Mouse (Mus musculus) right cerebral cortex, adult 2 months (tissue): Measurements from ENCODE around the gene Efhc1.

Source experiments
- DNase-seq, 2 experiments: peaks; one replicate each; pipeline ENCODE4 v3.0.0; 2021 to 2022; ENCODE audit warnings: low spot score in 2 of 2

Gene Efhc1

DNA sequence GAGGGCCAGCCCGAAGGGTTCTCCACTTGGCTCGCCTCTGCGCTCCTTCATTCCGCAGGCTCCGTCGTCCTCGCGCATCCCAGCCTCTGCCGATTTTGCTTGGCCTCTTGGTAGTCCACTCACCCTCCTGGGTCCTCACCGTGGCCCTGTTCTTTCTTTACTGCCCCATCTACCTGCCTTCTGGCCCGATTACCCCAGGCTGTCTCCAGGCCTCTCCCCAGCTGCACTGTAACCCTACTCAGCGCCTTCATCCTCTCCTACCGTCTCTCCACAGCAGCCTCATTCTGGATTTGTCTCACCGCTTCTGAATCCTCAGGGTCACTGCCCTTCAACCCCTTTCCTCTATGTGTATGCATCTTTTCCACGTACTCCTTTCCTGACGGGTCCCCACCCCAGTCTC, 373 bp downstream of the Efhc1 start:
- no peak for DNase-seq

DNA sequence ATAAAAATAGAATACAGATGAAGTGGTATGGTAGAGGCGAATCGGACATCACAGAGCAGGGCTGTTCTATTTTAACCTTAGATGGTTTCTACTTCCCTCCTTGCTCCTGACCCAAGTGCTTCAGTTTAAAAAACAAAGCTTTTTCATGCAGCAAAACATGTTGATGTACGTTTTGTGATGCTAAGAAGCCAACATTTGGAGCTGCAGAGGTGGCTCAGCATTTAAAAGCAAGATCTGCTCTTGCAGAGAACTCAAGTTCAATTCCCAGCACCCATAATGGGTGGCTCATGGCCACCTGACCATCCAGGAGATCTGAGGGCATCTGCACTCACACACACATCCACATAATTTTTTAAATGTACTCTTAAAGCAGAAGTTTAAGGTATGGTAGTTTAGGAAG, 3.5 kb downstream of the Efhc1 start:
- no peak for DNase-seq

GRCm38 (mm10) chr1:20969642-20970041, 18.2 kb downstream of the Efhc1 start:
- DNase-seq: no peak

- DNase-seq: no peak
Measured at GRCm38 (mm10) chr1:20973389-20973788, 22.0 kb downstream of the Efhc1 start.

GRCm38 (mm10) chr1:20974341-20975135, 23.1 kb downstream of the Efhc1 start:
- no peak for DNase-seq

GRCm38 (mm10) chr1:20980553-20980952, 29.1 kb downstream of the Efhc1 start:
- DNase-seq: no peak

DNA sequence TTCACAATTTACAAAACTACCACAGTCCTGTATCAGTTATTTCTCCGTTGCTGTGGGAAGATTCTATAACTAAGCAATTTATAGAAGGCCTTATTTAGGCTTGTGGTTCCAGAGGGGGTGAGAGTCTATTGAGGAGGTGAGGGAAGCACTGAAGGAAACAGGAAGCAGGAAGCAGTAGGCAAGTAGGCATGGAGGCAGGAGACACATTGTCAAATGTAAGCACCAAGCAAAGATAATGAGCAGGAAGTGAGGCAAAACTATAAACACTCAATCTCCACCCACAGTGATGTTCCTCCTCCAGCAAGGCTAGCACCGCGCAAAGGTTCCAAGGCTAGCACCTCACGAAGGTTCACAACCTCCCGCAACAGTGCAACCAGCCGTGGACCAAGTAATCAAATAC, 30.3 kb downstream of the Efhc1 start:
- no peak for DNase-seq

- no peak for DNase-seq
Measured at GRCm38 (mm10) chr1:20984103-20984502, 32.7 kb downstream of the Efhc1 start.

DNA sequence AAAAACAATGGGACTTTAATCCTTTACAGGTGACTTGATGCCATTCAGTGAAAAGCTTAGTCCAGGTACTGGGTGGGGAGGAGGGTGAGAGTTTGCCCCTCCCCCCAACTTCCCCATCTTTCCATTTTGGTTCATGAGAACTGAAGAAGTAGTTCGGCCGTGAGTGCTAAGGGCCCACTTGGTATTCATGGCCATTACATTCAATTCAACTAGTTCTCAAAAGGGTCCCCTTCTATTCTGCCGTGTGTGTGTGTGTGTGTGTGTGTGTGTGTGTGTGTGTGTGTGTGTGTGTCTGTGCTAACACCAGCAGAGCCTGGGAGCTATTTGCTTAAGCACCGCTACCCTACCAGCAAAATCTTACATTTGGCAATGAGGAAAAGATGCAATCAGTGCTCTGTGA, 33.2 kb downstream of the Efhc1 start:
- DNase-seq: no peak

GRCm38 (mm10) chr1:20986378-20987056, 35.1 kb downstream of the Efhc1 start:
- DNase-seq: no peak

DNA sequence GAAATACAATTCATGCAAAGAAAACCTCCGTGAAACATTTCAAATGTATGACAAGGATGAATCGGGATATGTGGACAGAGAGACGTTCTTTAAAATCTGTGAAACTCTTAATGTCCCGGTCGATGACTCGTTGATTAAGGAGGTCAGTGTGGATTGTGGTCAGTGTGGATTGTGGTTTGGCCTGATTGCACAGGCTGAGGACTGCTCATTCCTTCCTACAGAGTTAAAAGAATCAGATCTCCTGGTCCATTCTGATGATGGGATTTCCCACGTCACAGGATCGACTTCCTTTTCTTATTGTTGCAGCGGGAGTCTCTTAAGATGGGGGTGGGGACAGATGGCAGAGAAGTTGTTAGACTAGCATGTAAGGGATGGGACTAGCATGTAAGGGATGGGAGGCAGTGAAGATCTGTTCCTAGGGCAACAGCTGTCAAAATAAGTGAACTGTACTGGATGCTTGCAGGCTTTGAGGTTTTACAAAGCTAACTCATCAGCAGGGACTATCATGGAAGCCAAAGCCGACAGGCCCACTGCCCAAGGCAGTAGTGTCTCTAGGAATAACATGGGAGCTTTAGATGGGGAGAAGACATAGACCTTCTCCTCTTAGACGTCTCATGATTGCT, 38.1 kb downstream of the Efhc1 start:
- DNase-seq: no peak

DNA sequence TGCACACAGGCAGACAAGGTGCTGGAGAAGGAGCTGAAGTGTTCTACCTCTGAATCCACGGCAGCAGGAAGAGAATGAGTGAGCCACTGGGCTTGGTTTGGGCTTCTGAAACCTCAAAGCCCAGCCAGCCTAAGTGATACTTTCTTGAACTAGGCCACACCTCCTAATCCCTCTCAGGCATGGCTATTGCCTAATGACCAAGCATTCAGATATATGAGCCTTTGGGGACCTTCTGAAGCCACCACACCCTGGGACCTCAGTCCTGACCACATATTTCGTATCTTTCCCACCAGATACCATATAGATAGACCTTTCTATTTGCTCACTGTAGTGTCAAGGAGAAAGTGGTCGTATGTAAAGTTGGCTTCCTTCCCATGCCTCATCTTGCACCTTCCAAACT, 42.3 kb downstream of the Efhc1 start:
- no peak for DNase-seq

GRCm38 (mm10) chr1:20994338-20994737, 42.9 kb downstream of the Efhc1 start:
- DNase-seq: no peak

GRCm38 (mm10) chr1:20995331-20995986, 44.0 kb downstream of the Efhc1 start:
- no peak for DNase-seq

- no peak for DNase-seq
Measured at GRCm38 (mm10) chr1:20996603-20997327, 45.3 kb downstream of the Efhc1 start.

GRCm38 (mm10) chr1:20997328-20997689, 45.9 kb downstream of the Efhc1 start:
- DNase-seq: no peak

GRCm38 (mm10) chr1:20997881-20998389, 46.5 kb downstream of the Efhc1 start:
- no peak for DNase-seq

- DNase-seq: no peak
Measured at GRCm38 (mm10) chr1:21002246-21003142, 51.1 kb downstream of the Efhc1 start.

DNA sequence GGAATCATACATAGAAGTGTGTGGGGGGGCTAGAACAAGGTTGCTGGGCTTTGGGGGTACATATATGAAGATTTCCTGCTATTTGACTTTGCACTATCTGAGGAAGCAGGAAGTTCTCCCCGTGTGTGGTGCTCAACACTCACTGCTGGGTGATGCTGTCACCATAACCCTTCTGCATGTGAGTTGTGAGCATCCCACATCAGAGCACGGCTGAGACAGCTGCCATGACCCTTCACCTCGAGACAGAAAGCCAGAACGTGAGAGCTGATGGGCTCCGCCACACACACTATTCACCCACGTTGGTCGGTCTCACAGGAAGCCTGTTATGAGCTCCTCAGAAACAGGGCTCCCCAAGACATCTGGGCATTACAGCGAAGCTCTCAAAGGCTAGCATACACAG, 53.2 kb downstream of the Efhc1 start:
- no peak for DNase-seq

GRCm38 (mm10) chr1:21006775-21007174, 55.3 kb downstream of the Efhc1 start:
- DNase-seq: no peak
